Mouse (Mus musculus): ENCODE results near the gene Daam2. TPM values are rescaled to one million over a fixed set of nuclear protein-coding genes. Genes with fewer than 3 reads are reported as not detected.

Daam2 gene
- total RNA-seq, 1 experiment: 0.13 TPM

GRCm38 (mm10) chr17:49436631-49437030 lies 127.5 kb downstream of the Daam2 start:
- Histone ChIP-seq H3K9me3 (ENCODE audit: control insufficient read depth, insufficient read depth, low read depth, low read length) (no peaks in the 10 kb centered on the region), H3K27ac (ENCODE audit: insufficient read depth, low read depth, low read length, poor library complexity, severe bottlenecking) (no peak overlapping the region), H3K9ac (ENCODE audit: insufficient read depth, low read depth, low read length, poor library complexity, severe bottlenecking) (no peak overlapping the region), H3K4me3 (ENCODE audit: insufficient read depth in 1 of 2, low read depth in 1 of 2, low read length in 2 of 2, poor library complexity in 1 of 2, severe bottlenecking in 1 of 2) (no peak overlapping the region), H3K4me1 (ENCODE audit: control insufficient read depth in 2 of 2, insufficient read depth in 2 of 2, low read length in 2 of 2, poor library complexity in 1 of 2) (peaks cover 3 to 9% of the 10 kb centered on the region in 2 experiments; a peak in 3 of 4 replicates), H3K36me3 (ENCODE audit: control insufficient read depth, insufficient read depth, low read length, poor library complexity, severe bottlenecking) (peaks cover 11% of the 10 kb centered on the region; the same call in 1 of the 2 replicates)
- no peak for DNase-seq (ENCODE audit: low read depth, low spot score)
- TF ChIP-seq CHD2 (IDR thresholded peaks at IDR 0.05; ENCODE audit: low read depth, low read length) (no peak), MAFK (IDR thresholded peaks at IDR 0.05; ENCODE audit: insufficient read depth, low read depth, low read length) (no peak), HCFC1 (IDR thresholded peaks at IDR 0.05; ENCODE audit: borderline replicate concordance, insufficient read depth, low read length) (no peak), ZNF384 (IDR thresholded peaks at IDR 0.05; ENCODE audit: low read depth, low read length) (no peak)
- in situ Hi-C loops (cut with MboI; ENCODE audit: low sequenced_read_pairs in 2 of 2, unreplicated experiment in 2 of 2): no loop called here

GRCm38 (mm10) chr17:49435081-49435480 lies 129.1 kb downstream of the Daam2 start:
- no peaks in the 10 kb centered on the region for H3K9me3 ChIP-seq (ENCODE audit: control insufficient read depth, insufficient read depth, low read depth, low read length)
- TF ChIP-seq ZNF384 (IDR thresholded peaks at IDR 0.05; ENCODE audit: low read depth, low read length) (no peak), MAFK (IDR thresholded peaks at IDR 0.05; ENCODE audit: insufficient read depth, low read depth, low read length) (no peak)
- H3K9ac ChIP-seq (ENCODE audit: insufficient read depth, low read depth, low read length, poor library complexity, severe bottlenecking): no peak overlapping the region
- no peak overlapping the region for H3K4me3 ChIP-seq (ENCODE audit: insufficient read depth in 1 of 2, low read depth in 1 of 2, low read length in 2 of 2, poor library complexity in 1 of 2, severe bottlenecking in 1 of 2)
- no peak for DNase-seq (ENCODE audit: low read depth, low spot score)
- peaks cover 3 to 9% of the 10 kb centered on the region in 2 experiments; a peak in 3 of 4 replicates for H3K4me1 ChIP-seq (ENCODE audit: control insufficient read depth in 2 of 2, insufficient read depth in 2 of 2, low read length in 2 of 2, poor library complexity in 1 of 2)
- in situ Hi-C loops (cut with MboI; ENCODE audit: low sequenced_read_pairs in 2 of 2, unreplicated experiment in 2 of 2): no loop called here
- H3K27ac ChIP-seq (ENCODE audit: insufficient read depth, low read depth, low read length, poor library complexity, severe bottlenecking): no peak overlapping the region
- H3K36me3 ChIP-seq (ENCODE audit: control insufficient read depth, insufficient read depth, low read length, poor library complexity, severe bottlenecking): peaks cover 9% of the 10 kb centered on the region; the same call in 1 of the 2 replicates

GRCm38 (mm10) chr17:49434236-49434635 lies 129.9 kb downstream of the Daam2 start:
- no peak overlapping the region for H3K9ac ChIP-seq (ENCODE audit: insufficient read depth, low read depth, low read length, poor library complexity, severe bottlenecking)
- no peak for DNase-seq (ENCODE audit: low read depth, low spot score)
- peaks cover 3 to 9% of the 10 kb centered on the region in 2 experiments; a peak in 3 of 4 replicates for H3K4me1 ChIP-seq (ENCODE audit: control insufficient read depth in 2 of 2, insufficient read depth in 2 of 2, low read length in 2 of 2, poor library complexity in 1 of 2)
- TF ChIP-seq ZC3H11A (IDR thresholded peaks at IDR 0.05; ENCODE audit: borderline replicate concordance, low read depth, low read length) (no peak), ZNF384 (IDR thresholded peaks at IDR 0.05; ENCODE audit: low read depth, low read length) (no peak), MAFK (IDR thresholded peaks at IDR 0.05; ENCODE audit: insufficient read depth, low read depth, low read length) (no peak), HCFC1 (IDR thresholded peaks at IDR 0.05; ENCODE audit: borderline replicate concordance, insufficient read depth, low read length) (no peak), CHD2 (IDR thresholded peaks at IDR 0.05; ENCODE audit: low read depth, low read length) (no peak)
- H3K27ac ChIP-seq (ENCODE audit: insufficient read depth, low read depth, low read length, poor library complexity, severe bottlenecking): no peak overlapping the region
- H3K36me3 ChIP-seq (ENCODE audit: control insufficient read depth, insufficient read depth, low read length, poor library complexity, severe bottlenecking): peaks cover 9% of the 10 kb centered on the region; the same call in 1 of the 2 replicates
- in situ Hi-C loops (cut with MboI; ENCODE audit: low sequenced_read_pairs in 2 of 2, unreplicated experiment in 2 of 2): no loop called here
- no peaks in the 10 kb centered on the region for H3K9me3 ChIP-seq (ENCODE audit: control insufficient read depth, insufficient read depth, low read depth, low read length)
- no peak overlapping the region for H3K4me3 ChIP-seq (ENCODE audit: insufficient read depth in 1 of 2, low read depth in 1 of 2, low read length in 2 of 2, poor library complexity in 1 of 2, severe bottlenecking in 1 of 2)

GRCm38 (mm10) chr17:49433071-49433470 lies 131.1 kb downstream of the Daam2 start:
- TF ChIP-seq HCFC1 (IDR thresholded peaks at IDR 0.05; ENCODE audit: borderline replicate concordance, insufficient read depth, low read length): no peak
- TF ChIP-seq CHD2 (IDR thresholded peaks at IDR 0.05; ENCODE audit: low read depth, low read length): no peak
- TF ChIP-seq ZNF384 (IDR thresholded peaks at IDR 0.05; ENCODE audit: low read depth, low read length): no peak
- TF ChIP-seq MAFK (IDR thresholded peaks at IDR 0.05; ENCODE audit: insufficient read depth, low read depth, low read length): no peak
- no peak for TF ChIP-seq ZC3H11A (IDR thresholded peaks at IDR 0.05; ENCODE audit: borderline replicate concordance, low read depth, low read length)
- H3K36me3 ChIP-seq (ENCODE audit: control insufficient read depth, insufficient read depth, low read length, poor library complexity, severe bottlenecking): peaks cover 9% of the 10 kb centered on the region; the same call in 1 of the 2 replicates
- in situ Hi-C loops (cut with MboI; ENCODE audit: low sequenced_read_pairs in 2 of 2, unreplicated experiment in 2 of 2): no loop called here
- no peak overlapping the region for H3K4me3 ChIP-seq (ENCODE audit: insufficient read depth in 1 of 2, low read depth in 1 of 2, low read length in 2 of 2, poor library complexity in 1 of 2, severe bottlenecking in 1 of 2)
- H3K9me3 ChIP-seq (ENCODE audit: control insufficient read depth, insufficient read depth, low read depth, low read length): no peaks in the 10 kb centered on the region
- no peak overlapping the region for H3K27ac ChIP-seq (ENCODE audit: insufficient read depth, low read depth, low read length, poor library complexity, severe bottlenecking)
- peaks cover 3 to 9% of the 10 kb centered on the region in 2 experiments; a peak in 3 of 4 replicates for H3K4me1 ChIP-seq (ENCODE audit: control insufficient read depth in 2 of 2, insufficient read depth in 2 of 2, low read length in 2 of 2, poor library complexity in 1 of 2)
- no peak for DNase-seq (ENCODE audit: low read depth, low spot score)
- H3K9ac ChIP-seq (ENCODE audit: insufficient read depth, low read depth, low read length, poor library complexity, severe bottlenecking): no peak overlapping the region
